Mouse (Mus musculus) C2C12 (cell line): ENCODE measurements around the gene Syne2.

ENCODE experiments used
- CEBPB ChIP-seq: IDR thresholded peaks from one replicate; pipeline ENCODE4 v1.6.1; 2011; ENCODE audit warnings: low read depth, mild to moderate bottlenecking, control low read depth, moderate library complexity
- CTCF ChIP-seq: IDR thresholded peaks from one replicate; pipeline ENCODE4 v1.5.1; 2011; ENCODE audit not compliant: control insufficient read depth, insufficient read depth, insufficient read length
- MAX ChIP-seq: IDR thresholded peaks from one replicate; pipeline ENCODE4 v1.6.1; 2011; ENCODE audit warnings: mild to moderate bottlenecking, control low read depth
- USF1 ChIP-seq: IDR thresholded peaks from one replicate; pipeline ENCODE4 v1.6.1; 2011; ENCODE audit warnings: low read depth, mild to moderate bottlenecking, control low read depth, moderate library complexity

- TF ChIP-seq CTCF: no peak
- TF ChIP-seq USF1: no peak
- no peak for TF ChIP-seq CEBPB
- TF ChIP-seq MAX: no peak
Measured at GRCm38 (mm10) chr12:75771410-75771809, 46.5 kb upstream of the Syne2 start.
